Mouse (Mus musculus) MEL (cell line): ENCODE results near the gene Ercc6l2. TPM values are rescaled to one million over a fixed set of nuclear protein-coding genes. Genes with fewer than 3 reads are reported as not detected.
A peak's percentile ranks its signal among the peaks of the same experiment; 100 is the strongest.

Experiments used
- DNase-seq: peaks from one replicate; pipeline ENCODE4 v3.0.0; 2011; ENCODE audit warnings: low read depth, low spot score
- H3K27ac ChIP-seq: 2 replicates; pipeline ENCODE4 v1.5.1; 2012; ENCODE audit warnings: low read depth, mild to moderate bottlenecking, control low read depth, low read length, moderate library complexity; ENCODE audit not compliant: control insufficient read depth
- H3K27me3 ChIP-seq, 2 experiments: fragments of 150-350 bp in 1 of 2; sonication (generic) in 1 of 2; 2 replicates each; pipeline ENCODE4 v1.6.1; 2012; ENCODE audit warnings: low read length in 2 of 2, mild to moderate bottlenecking in 2 of 2, improper control_type of control experiment in 1 of 2, moderate library complexity in 1 of 2; ENCODE audit not compliant: insufficient read depth in 2 of 2, control insufficient read depth in 1 of 2
- H3K36me3 ChIP-seq, 2 experiments: 2 replicates each; pipeline ENCODE4 v1.6.1; 2012 to 2014; ENCODE audit warnings: low read length in 2 of 2, improper control_type of control experiment in 1 of 2, inconsistent platforms in 1 of 2, mild to moderate bottlenecking in 1 of 2; ENCODE audit not compliant: insufficient read depth in 2 of 2, control insufficient read depth in 1 of 2
- H3K4me1 ChIP-seq, 2 experiments: fragments of 150-350 bp in 1 of 2; sonication (generic) in 1 of 2; 2 replicates each; pipeline ENCODE4 v1.6.1; 2012; ENCODE audit warnings: low read length in 2 of 2, improper control_type of control experiment in 1 of 2, mild to moderate bottlenecking in 1 of 2; ENCODE audit not compliant: insufficient read depth in 2 of 2, control insufficient read depth in 1 of 2
- H3K4me3 ChIP-seq, 2 experiments: fragments of 150-350 bp in 1 of 2; sonication (generic) in 1 of 2; 2 replicates each; pipeline ENCODE4 v1.5.1; 2012; ENCODE audit warnings: low read depth in 2 of 2, low read length in 2 of 2, mild to moderate bottlenecking in 2 of 2, moderate library complexity in 2 of 2, control low read depth in 1 of 2, improper control_type of control experiment in 1 of 2; ENCODE audit not compliant: control insufficient read depth in 1 of 2, insufficient read depth in 1 of 2
- H3K79me2 ChIP-seq: 2 replicates; pipeline ENCODE4 v1.6.1; 2012; ENCODE audit warnings: mild to moderate bottlenecking, low read length, moderate library complexity; ENCODE audit not compliant: control insufficient read depth, poor library complexity, insufficient read depth
- H3K9ac ChIP-seq: 2 replicates; pipeline ENCODE4 v1.6.1; 2012; ENCODE audit warnings: low read depth, mild to moderate bottlenecking, control low read depth, low read length, moderate library complexity; ENCODE audit not compliant: control insufficient read depth, poor library complexity, severe bottlenecking
- H3K9me3 ChIP-seq: fragments of 150-350 bp; sonication (generic); replicated peaks from 2 replicates; pipeline ENCODE4 v1.6.1; 2012; ENCODE audit warnings: mild to moderate bottlenecking, low read length, improper control_type of control experiment, moderate library complexity; ENCODE audit not compliant: insufficient read depth
- BHLHE40 ChIP-seq: IDR thresholded peaks from 2 replicates; pipeline ENCODE4 v1.6.1; 2012; ENCODE audit warnings: low read depth, mild to moderate bottlenecking, inconsistent platforms, low read length, improper control_type of control experiment, borderline replicate concordance
- CHD1 ChIP-seq: IDR thresholded peaks from 2 replicates; pipeline ENCODE4 v1.6.1; 2012; ENCODE audit warnings: low read depth, mild to moderate bottlenecking, inconsistent platforms, low read length, improper control_type of control experiment
- CHD2 ChIP-seq: IDR thresholded peaks from 2 replicates; pipeline ENCODE4 v1.6.1; 2011; ENCODE audit warnings: low read length, improper control_type of control experiment
- EP300 ChIP-seq, 2 experiments: IDR thresholded peaks; 2 replicates each; pipeline ENCODE4 v1.6.1; 2011; ENCODE audit warnings: improper control_type of control experiment in 2 of 2, low read length in 2 of 2, low read depth in 1 of 2, mild to moderate bottlenecking in 1 of 2
- ETS1 ChIP-seq: IDR thresholded peaks from 2 replicates; pipeline ENCODE4 v1.6.1; 2012; ENCODE audit warnings: low read depth, mild to moderate bottlenecking, inconsistent platforms, low read length, improper control_type of control experiment, moderate library complexity
- GATA1 ChIP-seq: IDR thresholded peaks from 2 replicates; pipeline ENCODE4 v1.6.1; 2011; ENCODE audit warnings: low read depth, low read length, improper control_type of control experiment
- HCFC1 ChIP-seq: IDR thresholded peaks from 2 replicates; pipeline ENCODE4 v1.6.1; 2012; ENCODE audit warnings: low read depth, mild to moderate bottlenecking, inconsistent platforms, low read length, improper control_type of control experiment, moderate library complexity
- KAT2A ChIP-seq: conservative IDR thresholded peaks from 2 replicates; pipeline ENCODE4 v1.6.1; 2012; ENCODE audit warnings: low read depth, low read length, improper control_type of control experiment, inconsistent platforms
- MAX ChIP-seq: IDR thresholded peaks from 2 replicates; pipeline ENCODE4 v1.6.1; 2011; ENCODE audit warnings: low read length, improper control_type of control experiment
- MAZ ChIP-seq: IDR thresholded peaks from 2 replicates; pipeline ENCODE4 v1.6.1; 2012; ENCODE audit warnings: low read depth, mild to moderate bottlenecking, inconsistent platforms, low read length, improper control_type of control experiment
- MEF2A ChIP-seq: IDR thresholded peaks from 2 replicates; pipeline ENCODE4 v1.6.1; 2014; ENCODE audit warnings: low read depth, mild to moderate bottlenecking, inconsistent platforms, low read length, improper control_type of control experiment; ENCODE audit not compliant: poor library complexity, insufficient replicate concordance, severe bottlenecking; ENCODE audit errors: extremely low read depth
- MYB ChIP-seq: IDR thresholded peaks from 2 replicates; pipeline ENCODE4 v1.6.1; 2011; ENCODE audit warnings: mild to moderate bottlenecking, low read depth, low read length, improper control_type of control experiment
- NRF1 ChIP-seq: IDR thresholded peaks from 2 replicates; pipeline ENCODE4 v1.6.1; 2014; ENCODE audit warnings: low read depth, mild to moderate bottlenecking, inconsistent platforms, low read length, improper control_type of control experiment, moderate library complexity; ENCODE audit not compliant: poor library complexity, insufficient read depth, severe bottlenecking
- POLR2A ChIP-seq, 2 experiments: IDR thresholded peaks; 2 replicates each; pipeline ENCODE4 v1.6.1; 2011 to 2012; ENCODE audit warnings: low read length in 2 of 2, mild to moderate bottlenecking in 2 of 2, control low read depth in 1 of 2, improper control_type of control experiment in 1 of 2, low read depth in 1 of 2, moderate library complexity in 1 of 2; ENCODE audit not compliant: control insufficient read depth in 1 of 2, insufficient read depth in 1 of 2, poor library complexity in 1 of 2
- POLR2AphosphoS2 ChIP-seq: IDR thresholded peaks from 2 replicates; pipeline ENCODE4 v1.6.1; 2011; ENCODE audit warnings: low read length, improper control_type of control experiment
- POLR2AphosphoS5 ChIP-seq: IDR thresholded peaks from 2 replicates; pipeline ENCODE4 v1.6.1; 2012; ENCODE audit warnings: low read depth, borderline replicate concordance, mild to moderate bottlenecking, inconsistent platforms, low read length, moderate library complexity, mixed read lengths
- RAD21 ChIP-seq: IDR thresholded peaks from 2 replicates; pipeline ENCODE4 v1.6.1; 2011; ENCODE audit warnings: mild to moderate bottlenecking, low read depth, low read length, improper control_type of control experiment
- SMC3 ChIP-seq: IDR thresholded peaks from 2 replicates; pipeline ENCODE4 v1.6.1; 2011; ENCODE audit warnings: low read depth, low read length, improper control_type of control experiment
- UBTF ChIP-seq: IDR thresholded peaks from 2 replicates; pipeline ENCODE4 v1.6.1; 2012; ENCODE audit warnings: low read depth, mild to moderate bottlenecking, inconsistent platforms, low read length, improper control_type of control experiment, moderate library complexity, borderline replicate concordance; ENCODE audit not compliant: insufficient read depth
- ZC3H11A ChIP-seq: IDR thresholded peaks from 2 replicates; pipeline ENCODE4 v1.6.1; 2012; ENCODE audit warnings: low read depth, mild to moderate bottlenecking, inconsistent platforms, low read length, improper control_type of control experiment
- ZMIZ1 ChIP-seq: IDR thresholded peaks from 2 replicates; pipeline ENCODE4 v1.6.1; 2012; ENCODE audit warnings: low read depth, mild to moderate bottlenecking, inconsistent platforms, low read length, improper control_type of control experiment, moderate library complexity
- polyA plus RNA-seq, 2 experiments: library from polyadenylated mRNA; stranded (reverse) in 1 of 2; unstranded in 1 of 2; fragments of >175 nt in 1 of 2; fragments of >200 nt in 1 of 2; gene quantifications; 2 replicates each; pipeline versions ENCODE4 v1.2.1 to v1.2.4; 2012; ENCODE audit warnings: low replicate concordance in 2 of 2, low read depth in 1 of 2; ENCODE audit not compliant: insufficient read length in 2 of 2, insufficient read depth in 1 of 2, missing spikeins in 1 of 2
- total RNA-seq: library from RNA; depleted of rRNA; stranded (reverse); fragments of 300-350 nt; gene quantifications from 2 replicates; pipeline ENCODE4 v1.2.3, GENCODE M21; 2012

Ercc6l2 gene
- total and polyA plus RNA-seq, 3 experiments, result 15.6 to 61.7 (median 19.4) TPM

DNA sequence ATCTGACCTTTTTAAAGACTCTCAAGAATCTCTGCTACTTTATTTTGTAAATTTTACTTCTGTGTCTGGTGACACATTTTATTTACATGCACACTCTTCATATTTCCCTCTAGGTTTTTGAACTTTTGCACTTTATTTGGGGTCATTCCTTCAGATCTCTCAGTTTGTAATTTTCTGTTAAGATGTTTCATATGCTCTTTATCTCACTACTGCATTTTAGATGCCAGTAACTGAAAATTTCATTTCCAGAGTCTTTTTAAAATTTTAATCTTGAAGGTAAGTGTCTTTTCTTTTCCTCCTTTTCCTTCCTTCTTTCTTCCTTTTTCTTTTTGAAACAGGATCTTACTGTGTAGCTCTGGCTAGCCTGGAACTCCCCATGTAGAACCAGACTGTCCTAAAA lies 3.6 kb upstream of the Ercc6l2 start:
- Histone ChIP-seq H3K79me2 (peaks cover 10% of the 10 kb centered on the region), H3K4me1 (peaks cover 9 to 15% of the 10 kb centered on the region in 2 experiments), H3K4me3 (0 out of 4 replicates have a peak overlapping the region, but pooled peaks of 1 of the 2 experiments have one; percentile 5), H3K9me3 (no peaks in the 10 kb centered on the region), H3K36me3 (peaks cover 0 to 28% of the 10 kb centered on the region in 2 experiments; a peak in 2 of 4 replicates), H3K27ac (peak overlapping the region; percentile 15; the same call in 1 of the 2 replicates), H3K9ac (no peak overlapping the region), H3K27me3 (no peaks in the 10 kb centered on the region)
- TF ChIP-seq MAX, result 0 out of 2 replicates have a peak, but pooled peaks have one; percentile 8
- no peak for TF ChIP-seq ZMIZ1
- peak; percentile 18 to 70; a peak in 2 of 4 replicates for TF ChIP-seq EP300 (IDR thresholded peaks at IDR 0.05; ENCODE audit: low read depth in 1 of 2, low read length in 2 of 2)
- TF ChIP-seq MYB, result peak; percentile 58
- TF ChIP-seq CHD1, result 0 out of 2 replicates have a peak, but pooled peaks have one; percentile 49
- TF ChIP-seq GATA1, result 0 out of 2 replicates have a peak, but pooled peaks have one; percentile 17
- DNase-seq, result no peak

DNA sequence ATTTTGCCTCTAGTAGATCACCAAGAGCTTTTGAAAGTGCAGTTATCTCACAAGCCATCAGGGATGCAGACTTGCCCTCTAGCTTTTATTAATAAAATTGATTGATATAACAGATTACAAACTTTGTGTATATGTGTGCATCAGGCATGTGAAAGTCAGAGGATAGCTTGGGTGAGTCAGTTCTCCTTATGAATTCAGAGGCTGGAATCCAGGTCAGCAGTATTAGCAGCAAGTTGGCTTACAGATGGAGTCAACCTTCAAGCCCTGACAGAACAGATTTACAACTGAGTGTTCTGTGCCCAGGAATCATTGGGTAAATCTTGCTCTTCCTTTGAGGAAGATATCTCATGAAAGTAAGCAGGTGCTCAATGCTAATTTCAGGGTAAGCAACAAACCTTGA lies 891 bp downstream of the Ercc6l2 start:
- Histone ChIP-seq H3K27ac (no peak overlapping the region), H3K4me3 (peak overlapping the region; percentile 47 to 73), H3K4me1 (peaks cover 5 to 10% of the 10 kb centered on the region in 2 experiments; a peak in 3 of 4 replicates), H3K79me2 (peaks cover 11% of the 10 kb centered on the region)
- peak; percentile 53 for DNase-seq
- no peak for TF ChIP-seq NRF1
- 0 out of 2 replicates have a peak, but pooled peaks have one; percentile 15 for TF ChIP-seq POLR2AphosphoS2
- TF ChIP-seq, all 39 proteins: peak for 1
- Histone ChIP-seq H3K36me3 (peaks cover 0 to 28% of the 10 kb centered on the region in 2 experiments; a peak in 2 of 4 replicates), H3K9ac (peak overlapping the region; percentile 86), H3K9me3 (no peaks in the 10 kb centered on the region), H3K27me3 (no peaks in the 10 kb centered on the region)

DNA sequence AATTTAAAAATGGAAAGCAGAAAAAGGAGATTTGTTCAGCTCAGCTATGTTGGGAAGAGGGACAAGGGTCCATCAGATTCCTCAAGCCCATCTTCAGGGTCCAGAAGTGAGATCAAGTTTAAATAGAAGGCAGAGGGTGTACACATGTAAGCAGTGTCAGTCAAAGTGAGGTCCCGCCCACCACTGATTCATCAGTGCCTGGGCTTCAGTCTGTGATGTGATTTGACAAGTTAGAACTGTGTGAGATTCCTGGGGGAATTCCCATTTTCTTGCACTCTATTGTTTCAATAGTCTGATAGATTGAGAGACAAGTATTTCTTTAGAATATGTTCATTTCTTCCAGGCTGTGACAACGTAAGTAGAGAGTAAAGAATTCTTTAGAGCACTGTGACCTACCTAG lies 30.7 kb downstream of the Ercc6l2 start:
- no peak for TF ChIP-seq MAZ
- TF ChIP-seq ZC3H11A, result no peak
- TF ChIP-seq SMC3, result no peak
- TF ChIP-seq HCFC1, result no peak
- no peak for TF ChIP-seq POLR2A (IDR thresholded peaks at IDR 0.05; ENCODE audit: control insufficient read depth in 1 of 2, insufficient read depth in 1 of 2, low read depth in 1 of 2, low read length in 2 of 2, poor library complexity in 1 of 2)
- TF ChIP-seq MEF2A, result no peak
- no peak for TF ChIP-seq UBTF
- TF ChIP-seq KAT2A, result no peak
- no peak for TF ChIP-seq NRF1
- no peak for TF ChIP-seq MAX
- no peak for TF ChIP-seq BHLHE40
- no peak for TF ChIP-seq CHD2
- TF ChIP-seq ZMIZ1, result no peak
- no peak for TF ChIP-seq MYB
- no peak for TF ChIP-seq POLR2AphosphoS5
- TF ChIP-seq POLR2AphosphoS2, result no peak
- TF ChIP-seq ETS1, result no peak
- TF ChIP-seq RAD21, result no peak
- H3K27ac ChIP-seq, result no peak overlapping the region
- peaks cover 6 to 29% of the 10 kb centered on the region in 2 experiments for H3K36me3 ChIP-seq
- H3K4me3 ChIP-seq, result no peak overlapping the region
- DNase-seq, result no peak
- H3K4me1 ChIP-seq, result peaks cover 0 to 5% of the 10 kb centered on the region in 2 experiments; a peak in 3 of 4 replicates
- H3K79me2 ChIP-seq, result no peaks in the 10 kb centered on the region
- H3K27me3 ChIP-seq, result no peaks in the 10 kb centered on the region
- H3K9me3 ChIP-seq, result no peaks in the 10 kb centered on the region
- H3K9ac ChIP-seq, result no peak overlapping the region
